Mouse (Mus musculus) heart, embryonic 14.5 days (tissue): ENCODE measurements at regions not wholly inside any gene's neighbourhood (a gene's known extent, or its start where the extent isn't known, plus 50 kb on each side); places are given as distances from the start of the nearest gene placed in this dataset.
"Not testable (repeated sequence)": the region's sequence is repeated elsewhere in the genome, so short reads cannot be mapped to it uniquely, and the experiment has no call there.

Experiments
- ATAC-seq: fragments of 200-750 bp; cut with Nextera tagmentation; 2 replicates; pipeline ENCODE4 v1.8.0; 2017; ENCODE audit warnings: low read depth, moderate TSS enrichment; ENCODE audit not compliant: insufficient number of reproducible peaks, insufficient read depth, low FRiP score
- H3K27ac ChIP-seq, 2 experiments: fragments of 200-500 bp in 1 of 2; fragments of 300-500 bp in 1 of 2; sonication (generic) in 1 of 2; replicated peaks in 1 of 2; 2 replicates each; pipeline ENCODE4 v1.5.1; 2012 to 2014; ENCODE audit warnings: low read depth in 2 of 2, low read length in 2 of 2, control low read depth in 1 of 2, mild to moderate bottlenecking in 1 of 2, mixed read lengths in 1 of 2; ENCODE audit not compliant: control insufficient read depth in 1 of 2, insufficient read depth in 1 of 2
- H3K27me3 ChIP-seq: fragments of 300-500 bp; sonication (generic); 2 replicates; pipeline ENCODE4 v1.6.1; 2014; ENCODE audit warnings: mild to moderate bottlenecking, low read length, control low read depth; ENCODE audit not compliant: control insufficient read depth, insufficient read depth
- H3K36me3 ChIP-seq: fragments of 300-500 bp; sonication (generic); 2 replicates; pipeline ENCODE4 v1.6.1; 2014; ENCODE audit warnings: mild to moderate bottlenecking, control low read depth, low read length, mixed read lengths; ENCODE audit not compliant: control insufficient read depth, insufficient read depth
- H3K4me1 ChIP-seq, 2 experiments: fragments of 200-500 bp in 1 of 2; fragments of 300-500 bp in 1 of 2; sonication (generic) in 1 of 2; 2 replicates each; pipeline ENCODE4 v1.6.1; 2012 to 2014; ENCODE audit warnings: low read length in 2 of 2, control low read depth in 1 of 2, mixed read lengths in 1 of 2; ENCODE audit not compliant: control insufficient read depth in 2 of 2, insufficient read depth in 2 of 2
- H3K4me2 ChIP-seq: fragments of 300-500 bp; sonication (generic); 2 replicates; pipeline ENCODE4 v1.6.1; 2014; ENCODE audit warnings: mild to moderate bottlenecking, low read length
- H3K4me3 ChIP-seq, 2 experiments: fragments of 200-500 bp in 1 of 2; fragments of 300-500 bp in 1 of 2; sonication (generic) in 1 of 2; 2 replicates each; pipeline ENCODE4 v1.5.1; 2012 to 2014; ENCODE audit warnings: low read length in 2 of 2, mild to moderate bottlenecking in 2 of 2, control low read depth in 1 of 2, low read depth in 1 of 2, moderate library complexity in 1 of 2; ENCODE audit not compliant: control insufficient read depth in 1 of 2, insufficient read depth in 1 of 2
- H3K9ac ChIP-seq: fragments of 300-500 bp; sonication (generic); 2 replicates; pipeline ENCODE4 v1.6.1; 2014; ENCODE audit warnings: mild to moderate bottlenecking, low read length
- H3K9me3 ChIP-seq: fragments of 300-500 bp; sonication (generic); 2 replicates; pipeline ENCODE4 v1.6.1; 2016; ENCODE audit warnings: low read length, control low read depth; ENCODE audit not compliant: control insufficient read depth
- WGBS: fragments of 180-500 bp; shearing (Covaris S2); extraction: QIAGEN DNeasy Blood & Tissue Kit; methylation state at CpG from one replicate; pipeline ENCODE4 v1.1.7; 2014; 5-methylcytosine and 5-hydroxymethylcytosine counted together

- H3K36me3 ChIP-seq, result no peaks in the 10 kb centered on the region
- H3K9ac ChIP-seq, result no peak overlapping the region
- 64% methylated on average over 3 of the region's 3 CpGs for WGBS
- H3K4me3 ChIP-seq, result no peak overlapping the region
- no peak overlapping the region for H3K27ac ChIP-seq
- no peak overlapping the region for H3K4me2 ChIP-seq
- H3K27me3 ChIP-seq, result no peaks in the 10 kb centered on the region
- ATAC-seq, result peak; percentile 50; the same call in 1 of the 2 replicates
- H3K4me1 ChIP-seq, result peaks cover 0 to 2% of the 10 kb centered on the region in 2 experiments; a peak in 1 of 4 replicates
- H3K9me3 ChIP-seq, result no peaks in the 10 kb centered on the region
Measured at GRCm38 (mm10) chr2:84066151-84066693, 75.9 kb downstream of the Gm13691 start.

GRCm38 (mm10) chr2:84066785-84067526, 76.6 kb downstream of the Gm13691 start:
- H3K4me2 ChIP-seq, result no peak overlapping the region
- H3K36me3 ChIP-seq, result no peaks in the 10 kb centered on the region
- no peak overlapping the region for H3K27ac ChIP-seq
- H3K4me3 ChIP-seq, result no peak overlapping the region
- H3K9me3 ChIP-seq, result no peaks in the 10 kb centered on the region
- H3K27me3 ChIP-seq, result no peaks in the 10 kb centered on the region
- 65% methylated on average over 6 of the region's 6 CpGs for WGBS
- no peak overlapping the region for H3K9ac ChIP-seq
- H3K4me1 ChIP-seq, result peaks cover 0 to 2% of the 10 kb centered on the region in 2 experiments; a peak in 1 of 4 replicates
- no peak for ATAC-seq

- 85% methylated on average over 4 of the region's 4 CpGs for WGBS
- no peak overlapping the region for H3K27ac ChIP-seq
- no peak for ATAC-seq
- H3K27me3 ChIP-seq, result no peaks in the 10 kb centered on the region
- no peak overlapping the region for H3K4me3 ChIP-seq
- peaks cover 0 to 2% of the 10 kb centered on the region in 2 experiments; a peak in 1 of 4 replicates for H3K4me1 ChIP-seq
- H3K4me2 ChIP-seq, result no peak overlapping the region
- no peaks in the 10 kb centered on the region for H3K9me3 ChIP-seq
- H3K9ac ChIP-seq, result no peak overlapping the region
- no peaks in the 10 kb centered on the region for H3K36me3 ChIP-seq
Measured at GRCm38 (mm10) chr2:84068617-84069016, 78.3 kb downstream of the Gm13691 start.

GRCm38 (mm10) chr2:84069411-84069810, 79.1 kb downstream of the Gm13691 start:
- H3K36me3 ChIP-seq, H3K9me3 ChIP-seq, H3K4me3 ChIP-seq, H3K4me1 ChIP-seq, H3K9ac ChIP-seq, H3K4me2 ChIP-seq, H3K27ac ChIP-seq, ATAC-seq, H3K27me3 ChIP-seq: not testable (repeated sequence)
- WGBS, result 83% methylated on average over 1 of the region's 1 CpGs

- Histone ChIP-seq H3K4me1 (no peaks in the 10 kb centered on the region), H3K27me3 (no peaks in the 10 kb centered on the region), H3K4me3 (no peak overlapping the region), H3K4me2 (no peak overlapping the region), H3K9me3 (no peaks in the 10 kb centered on the region), H3K36me3 (no peaks in the 10 kb centered on the region), H3K27ac (no peak overlapping the region), H3K9ac (no peak overlapping the region)
- 74% methylated on average over 8 of the region's 8 CpGs for WGBS
- no peak for ATAC-seq
Measured at GRCm38 (mm10) chr2:84072881-84073583, 82.7 kb downstream of the Gm13691 start.

- Histone ChIP-seq H3K36me3 (no peaks in the 10 kb centered on the region), H3K4me3 (no peak overlapping the region), H3K4me1 (no peaks in the 10 kb centered on the region), H3K27ac (no peak overlapping the region), H3K4me2 (no peak overlapping the region), H3K27me3 (no peaks in the 10 kb centered on the region), H3K9ac (no peak overlapping the region), H3K9me3 (no peaks in the 10 kb centered on the region)
- no peak for ATAC-seq
- 79% methylated on average over 3 of the region's 3 CpGs for WGBS
Measured at GRCm38 (mm10) chr2:84075944-84076343, 85.6 kb downstream of the Gm13691 start.

GRCm38 (mm10) chr2:84079284-84079683, 88.9 kb downstream of the Gm13691 start:
- H3K27ac ChIP-seq, result no peak overlapping the region
- no peak overlapping the region for H3K4me2 ChIP-seq
- ATAC-seq, result no peak
- no peaks in the 10 kb centered on the region for H3K9me3 ChIP-seq
- no peaks in the 10 kb centered on the region for H3K27me3 ChIP-seq
- H3K36me3 ChIP-seq, result no peaks in the 10 kb centered on the region
- H3K9ac ChIP-seq, result no peak overlapping the region
- WGBS, result 52% methylated on average over 8 of the region's 8 CpGs
- no peak overlapping the region for H3K4me3 ChIP-seq
- no peaks in the 10 kb centered on the region for H3K4me1 ChIP-seq
